Comparison of ENCODE assay signal across 8 mouse cellular contexts in genomic region chr2:158768350-158768749, GRCm38 (mm10). TPM values are rescaled to one million over a fixed set of nuclear protein-coding genes. Genes with fewer than 3 reads are reported as not detected.
A peak's percentile ranks its signal among the peaks of the same experiment; 100 is the strongest.
DNase-seq lines count a peak whose midpoint lies in the region; ATAC-seq lines count a peak whose summit lies in the region.

No protein-coding gene starts in this region.

- H3K9ac ChIP-seq in hindbrain, embryonic 11.5 days (ENCODE audit: low read depth, low read length) = peak overlapping the region; percentile 70
- peak overlapping the region; percentile 88 for H3K9ac ChIP-seq in lung, embryonic 16.5 days (ENCODE audit: low read length)

- no peak for DNase-seq in frontal cortex, postnatal 14 days (ENCODE audit: low spot score in 2 of 2)
- DNase-seq in CD4-positive helper T cell, adult 2 months (ENCODE audit: low read depth, low spot score) = peak; percentile 72
- DNase-seq in hindbrain, embryonic 11.5 days (ENCODE audit: low spot score) = peak; percentile 61
- peak; percentile 30 to 43 for DNase-seq in spleen, postnatal 36 days (ENCODE audit: low spot score in 2 of 2)
- no peak for DNase-seq in frontal cortex, postnatal 36 days (ENCODE audit: low spot score in 2 of 2)

- peak overlapping the region; percentile 80 for H3K4me3 ChIP-seq in hindbrain, embryonic 11.5 days (ENCODE audit: low read depth, low read length)
- H3K4me3 ChIP-seq in lung, embryonic 16.5 days (ENCODE audit: low read length) = peak overlapping the region; percentile 88

- WGBS in hindbrain, embryonic 11.5 days = under 1% methylated on average over 37 of the region's 37 CpGs
- WGBS in lung, embryonic 16.5 days = under 1% methylated on average over 36 of the region's 37 CpGs

- H3K36me3 ChIP-seq in hindbrain, embryonic 11.5 days (ENCODE audit: control insufficient read depth, insufficient read depth, low read length) = no peaks in the 10 kb centered on the region
- no peaks in the 10 kb centered on the region for H3K36me3 ChIP-seq in lung, embryonic 16.5 days (ENCODE audit: control insufficient read depth, insufficient read depth, low read length)

- peaks cover 3% of the 10 kb centered on the region; the same call in 1 of the 2 replicates for H3K4me1 ChIP-seq in hindbrain, embryonic 11.5 days (replicated peaks; ENCODE audit: control insufficient read depth, insufficient read depth, low read length)
- peaks cover 37% of the 10 kb centered on the region for H3K4me1 ChIP-seq in lung, embryonic 16.5 days (replicated peaks; ENCODE audit: control insufficient read depth, insufficient read depth, low read length)

- H3K27me3 ChIP-seq in hindbrain, embryonic 11.5 days (ENCODE audit: control insufficient read depth, insufficient read depth, low read length) = no peaks in the 10 kb centered on the region
- H3K27me3 ChIP-seq in lung, embryonic 16.5 days (ENCODE audit: control insufficient read depth, insufficient read depth, low read depth, low read length) = no peaks in the 10 kb centered on the region

- no peaks in the 10 kb centered on the region for H3K9me3 ChIP-seq in hindbrain, embryonic 11.5 days (ENCODE audit: control insufficient read depth, low read length)
- H3K9me3 ChIP-seq in lung, embryonic 16.5 days (ENCODE audit: control insufficient read depth, low read length) = no peaks in the 10 kb centered on the region

- ATAC-seq in frontal cortex, adult (ENCODE audit: low TSS enrichment) = peak; percentile 5; the same call in 1 of the 2 replicates
- peak; percentile 43 for ATAC-seq in common myeloid progenitor, adult 5-6 weeks (replicated peaks; ENCODE audit: low read depth, poor library complexity, severe bottlenecking)
- ATAC-seq in hindbrain, embryonic 11.5 days (ENCODE audit: low FRiP score) = peak; percentile 41; the same call in 1 of the 2 replicates
- ATAC-seq in lung, embryonic 16.5 days (ENCODE audit: low read depth) = peak; percentile 11; the same call in 1 of the 2 replicates

- peak overlapping the region; percentile 33; the same call in 1 of the 2 replicates for H3K27ac ChIP-seq in hindbrain, embryonic 11.5 days (ENCODE audit: low read depth, low read length)
- peak overlapping the region; percentile 78 for H3K27ac ChIP-seq in lung, embryonic 16.5 days (ENCODE audit: low read length)

- H3K4me2 ChIP-seq in hindbrain, embryonic 11.5 days (replicated peaks; ENCODE audit: low read depth, low read length) = peak overlapping the region; percentile 80
- peak overlapping the region; percentile 95 for H3K4me2 ChIP-seq in lung, embryonic 16.5 days (ENCODE audit: low read depth, low read length)

RNA-seq across cellular contexts. Expression of gene Fam83d, which starts 0.5 kb away (rescaled TPM):
- total RNA-seq in common myeloid progenitor, adult 5-6 weeks (2017) = 3.0 and 6.7 TPM in 2 replicates
- polyA plus RNA-seq in hindbrain, embryonic 11.5 days (2014; fragmentation: Nextera tagmentation; extraction: Ambion mirVana) = 37.8 and 38.3 TPM in 2 replicates
- polyA plus RNA-seq in lung, embryonic 16.5 days (2015; fragmentation: Nextera tagmentation; extraction: Ambion mirVana) = 60.1 and 63.1 TPM in 2 replicates

RNA-seq across cellular contexts. Expression of gene Dhx35, which starts 26.3 kb away (rescaled TPM):
- total RNA-seq in common myeloid progenitor, adult 5-6 weeks (2017) = 16.7 and 17.6 TPM in 2 replicates
- 14.8 and 15.4 TPM in 2 replicates for polyA plus RNA-seq in hindbrain, embryonic 11.5 days (2014; fragmentation: Nextera tagmentation; extraction: Ambion mirVana)
- 12.5 and 13.9 TPM in 2 replicates for polyA plus RNA-seq in lung, embryonic 16.5 days (2015; fragmentation: Nextera tagmentation; extraction: Ambion mirVana)

Comparison
In these comparisons a context has a peak if more than half of its experiments do, and no peak if none do; other contexts are left out.
1. DNase-seq: peak in CD4-positive helper T cell, adult 2 months (single experiment), hindbrain, embryonic 11.5 days (single experiment) and spleen, postnatal 36 days (2 of 2); none in frontal cortex, postnatal 14 days (0 of 2) and frontal cortex, postnatal 36 days (0 of 2).
2. Peak in every context shown above with its lines, with median percentiles within 50 percentile points of each other: ATAC-seq.